Mouse (Mus musculus) inflammation-experienced regulatory T-cells (primary cell): ENCODE data around the gene Lrif1. TPM values are rescaled to one million over a fixed set of nuclear protein-coding genes. Genes with fewer than 3 reads are reported as not detected.

ENCODE experiments used
- polyA plus RNA-seq, 2 experiments: library from polyadenylated mRNA; unstranded; fragments of 100-300 nt; shearing (Covaris generic); gene quantifications; one replicate each; pipeline ENCODE4 v1.2.1; 2017

Gene Lrif1
- 10 to 100 TPM; 39.1 to 61.6 TPM for polyA plus RNA-seq

GRCm38 (mm10) chr3:106684830-106685229 lies at the start of gene Lrif1:
Gene Lrif1, plus strand, starts transcription at chr3:106684987.

Other genes starting within 250 kb of the Lrif1 start
- gene Dennd2d, start 202.6 kb upstream of the Lrif1 start, polyA plus RNA-seq: 100 to 1,000 TPM; 131 to 255 TPM
- 10 to 100 TPM; 33.1 to 38.7 TPM for gene Dram2, start 137.2 kb upstream of the Lrif1 start, polyA plus RNA-seq
- 100 to 1,000 TPM in 1 of 2 experiments, 10 to 100 TPM in 1; 96.8 to 105 TPM for gene Cept1, start 137.2 kb upstream of the Lrif1 start, polyA plus RNA-seq
- gene Cd53, start 105.2 kb downstream of the Lrif1 start, polyA plus RNA-seq: 1,000 to 10,000 TPM in 1 of 2 experiments, 100 to 1,000 TPM in 1; 875 to 1,003 TPM
- gene Olfr266, start 141.3 kb downstream of the Lrif1 start, polyA plus RNA-seq: under 1 TPM; 0.11 to 0.43 TPM